Mouse (Mus musculus): ENCODE results near the gene Sdhb.
A peak's percentile ranks its signal among the peaks of the same experiment; 100 is the strongest.

Sdhb gene

GRCm38 (mm10) chr4:140977886-140978692 lies 17.1 kb downstream of the Sdhb start:
- DNase-seq (ENCODE audit: low spot score in 2 of 2): no peak

GRCm38 (mm10) chr4:140981605-140982004 lies 20.6 kb downstream of the Sdhb start:
- no peak for DNase-seq (ENCODE audit: low spot score in 2 of 2)

- DNase-seq (ENCODE audit: low spot score in 2 of 2): no peak
These were observed 21.8 kb downstream of the Sdhb start for GRCm38 (mm10) chr4:140982808-140983207.

- peak in 1 of 2 experiments; percentile 52 for DNase-seq (ENCODE audit: low spot score in 2 of 2)
These were observed 22.4 kb downstream of the Sdhb start for GRCm38 (mm10) chr4:140983442-140983841.

- no peak for DNase-seq (ENCODE audit: low spot score in 2 of 2)
These were observed 23.5 kb downstream of the Sdhb start for GRCm38 (mm10) chr4:140984544-140984943.

- no peak for DNase-seq (ENCODE audit: low spot score in 2 of 2)
These were observed 25.2 kb downstream of the Sdhb start for GRCm38 (mm10) chr4:140986024-140986710.

- DNase-seq (ENCODE audit: low spot score in 2 of 2): peak; percentile 84 to 93
These were observed 25.9 kb downstream of the Sdhb start, which contains the start of gene Atp13a2 for GRCm38 (mm10) chr4:140986711-140987395. Atp13a2 (plus strand) TSS chr4:140986873.

- DNase-seq (ENCODE audit: low spot score in 2 of 2): no peak
These were observed 26.5 kb downstream of the Sdhb start for GRCm38 (mm10) chr4:140987476-140987875.

GRCm38 (mm10) chr4:140988706-140989290 lies 27.8 kb downstream of the Sdhb start:
- DNase-seq (ENCODE audit: low spot score in 2 of 2): no peak

- DNase-seq (ENCODE audit: low spot score in 2 of 2): no peak
These were observed 28.4 kb downstream of the Sdhb start for GRCm38 (mm10) chr4:140989447-140989846.

- no peak for DNase-seq (ENCODE audit: low spot score in 2 of 2)
These were observed 31.2 kb downstream of the Sdhb start for GRCm38 (mm10) chr4:140992215-140992614.

- DNase-seq (ENCODE audit: low spot score in 2 of 2): no peak
These were observed 32.8 kb downstream of the Sdhb start for GRCm38 (mm10) chr4:140993846-140994245.

- DNase-seq (ENCODE audit: low spot score in 2 of 2): no peak
These were observed 34.8 kb downstream of the Sdhb start for GRCm38 (mm10) chr4:140995811-140996210.

GRCm38 (mm10) chr4:140996812-140997211 lies 35.8 kb downstream of the Sdhb start:
- no peak for DNase-seq (ENCODE audit: low spot score in 2 of 2)

GRCm38 (mm10) chr4:141005983-141006382 lies 45.0 kb downstream of the Sdhb start:
- DNase-seq (ENCODE audit: low spot score in 2 of 2): no peak

- no peak for DNase-seq (ENCODE audit: low spot score in 2 of 2)
These were observed 47.0 kb downstream of the Sdhb start for GRCm38 (mm10) chr4:141008028-141008427.

GRCm38 (mm10) chr4:141010118-141010517 lies 49.1 kb downstream of the Sdhb start, which contains the start of gene Mfap2:
Mfap2 (plus strand) TSS chr4:141010418.
- DNase-seq (ENCODE audit: low spot score in 2 of 2): no peak

GRCm38 (mm10) chr4:141010526-141010925 lies 49.5 kb downstream of the Sdhb start:
- DNase-seq (ENCODE audit: low spot score in 2 of 2): peak in 1 of 2 experiments; percentile 52

GRCm38 (mm10) chr4:141010941-141011429 lies 50.0 kb downstream of the Sdhb start:
- no peak for DNase-seq (ENCODE audit: low spot score in 2 of 2)

- DNase-seq (ENCODE audit: low spot score in 2 of 2): peak in 1 of 2 experiments; percentile 52
These were observed 50.7 kb downstream of the Sdhb start for GRCm38 (mm10) chr4:141011556-141012328.

- no peak for DNase-seq (ENCODE audit: low spot score in 2 of 2)
These were observed 51.6 kb downstream of the Sdhb start for GRCm38 (mm10) chr4:141012558-141012957.

Measured in urinary bladder, postnatal 4 days (tissue).